Mouse (Mus musculus): ENCODE measurements around the gene Ttll1. TPM values are rescaled to one million over a fixed set of nuclear protein-coding genes. Genes with fewer than 3 reads are reported as not detected.

The Ttll1 gene
- total and polyA plus RNA-seq, 2 experiments from 2014 or later = 47.4 to 115 TPM

- Histone ChIP-seq H3K4me2 (ENCODE audit: low read depth) (no peak overlapping the region), H3K36me3 (ENCODE audit: insufficient read depth) (peaks cover 92% of the 10 kb centered on the region), H3K9ac (no peak overlapping the region), H3K27me3 (ENCODE audit: insufficient read depth, low read length) (no peaks in the 10 kb centered on the region), H3K9me3 (ENCODE audit: low read length) (no peaks in the 10 kb centered on the region), H3K4me1 (ENCODE audit: insufficient read depth) (no peaks in the 10 kb centered on the region), H3K4me3 (ENCODE audit: low read depth, low read length) (no peak overlapping the region), H3K27ac (ENCODE audit: low read depth, low read length) (no peak overlapping the region)
- DNase-seq (no peak), ATAC-seq (no peak)
- no peak for TF ChIP-seq CTCF (IDR thresholded peaks at IDR 0.05; ENCODE audit: low read depth)
- 76% methylated on average over 22 of the region's 22 CpGs for WGBS
Measured at GRCm38 (mm10) chr15:83495787-83496367, 14.8 kb downstream of the Ttll1 start.

- no peaks in the 10 kb centered on the region for H3K4me1 ChIP-seq (ENCODE audit: insufficient read depth)
- no peak overlapping the region for H3K4me3 ChIP-seq (ENCODE audit: low read depth, low read length)
- no peak overlapping the region for H3K27ac ChIP-seq (ENCODE audit: low read depth, low read length)
- no peaks in the 10 kb centered on the region for H3K9me3 ChIP-seq (ENCODE audit: low read length)
- ATAC-seq (no peak), DNase-seq (no peak)
- H3K9ac ChIP-seq = no peak overlapping the region
- WGBS = 87% methylated on average over 3 of the region's 3 CpGs
- no peaks in the 10 kb centered on the region for H3K27me3 ChIP-seq (ENCODE audit: insufficient read depth, low read length)
- no peak overlapping the region for H3K4me2 ChIP-seq (ENCODE audit: low read depth)
- no peak for TF ChIP-seq CTCF (IDR thresholded peaks at IDR 0.05; ENCODE audit: low read depth)
- peaks cover 92% of the 10 kb centered on the region for H3K36me3 ChIP-seq (ENCODE audit: insufficient read depth)
Measured at GRCm38 (mm10) chr15:83495195-83495594, 15.5 kb downstream of the Ttll1 start.

GRCm38 (mm10) chr15:83494572-83494920, 16.1 kb downstream of the Ttll1 start:
- Histone ChIP-seq H3K4me2 (ENCODE audit: low read depth) (no peak overlapping the region), H3K27me3 (ENCODE audit: insufficient read depth, low read length) (no peaks in the 10 kb centered on the region), H3K27ac (ENCODE audit: low read depth, low read length) (no peak overlapping the region), H3K4me1 (ENCODE audit: insufficient read depth) (no peaks in the 10 kb centered on the region), H3K4me3 (ENCODE audit: low read depth, low read length) (no peak overlapping the region), H3K9me3 (ENCODE audit: low read length) (no peaks in the 10 kb centered on the region), H3K9ac (no peak overlapping the region), H3K36me3 (ENCODE audit: insufficient read depth) (peaks cover 89% of the 10 kb centered on the region)
- ATAC-seq = no peak
- WGBS = 69% methylated on average over 6 of the region's 6 CpGs
- DNase-seq = no peak
- TF ChIP-seq CTCF (IDR thresholded peaks at IDR 0.05; ENCODE audit: low read depth) = no peak

GRCm38 (mm10) chr15:83493856-83494571, 16.7 kb downstream of the Ttll1 start:
- no peaks in the 10 kb centered on the region for H3K27me3 ChIP-seq (ENCODE audit: insufficient read depth, low read length)
- no peak for ATAC-seq
- no peak overlapping the region for H3K27ac ChIP-seq (ENCODE audit: low read depth, low read length)
- no peaks in the 10 kb centered on the region for H3K9me3 ChIP-seq (ENCODE audit: low read length)
- TF ChIP-seq CTCF (IDR thresholded peaks at IDR 0.05; ENCODE audit: low read depth) = no peak
- no peak overlapping the region for H3K4me2 ChIP-seq (ENCODE audit: low read depth)
- H3K4me3 ChIP-seq (ENCODE audit: low read depth, low read length) = no peak overlapping the region
- 77% methylated on average over 7 of the region's 7 CpGs for WGBS
- no peak overlapping the region for H3K9ac ChIP-seq
- no peak for DNase-seq
- peaks cover 84% of the 10 kb centered on the region for H3K36me3 ChIP-seq (ENCODE audit: insufficient read depth)
- H3K4me1 ChIP-seq (ENCODE audit: insufficient read depth) = no peaks in the 10 kb centered on the region

GRCm38 (mm10) chr15:83491891-83492290, 18.8 kb downstream of the Ttll1 start:
- Histone ChIP-seq H3K9ac (no peak overlapping the region), H3K36me3 (ENCODE audit: insufficient read depth) (peaks cover 78% of the 10 kb centered on the region), H3K27ac (ENCODE audit: low read depth, low read length) (no peak overlapping the region), H3K27me3 (ENCODE audit: insufficient read depth, low read length) (no peaks in the 10 kb centered on the region), H3K4me2 (ENCODE audit: low read depth) (no peak overlapping the region), H3K9me3 (ENCODE audit: low read length) (no peaks in the 10 kb centered on the region), H3K4me3 (ENCODE audit: low read depth, low read length) (no peak overlapping the region), H3K4me1 (ENCODE audit: insufficient read depth) (no peaks in the 10 kb centered on the region)
- ATAC-seq (no peak), DNase-seq (no peak)
- WGBS = 86% methylated on average over 5 of the region's 5 CpGs
- TF ChIP-seq CTCF (IDR thresholded peaks at IDR 0.05; ENCODE audit: low read depth) = no peak

GRCm38 (mm10) chr15:83489471-83489870, 21.2 kb downstream of the Ttll1 start:
- Histone ChIP-seq H3K27me3 (ENCODE audit: insufficient read depth, low read length) (no peaks in the 10 kb centered on the region), H3K4me1 (ENCODE audit: insufficient read depth) (no peaks in the 10 kb centered on the region), H3K9me3 (ENCODE audit: low read length) (no peaks in the 10 kb centered on the region), H3K4me2 (ENCODE audit: low read depth) (no peak overlapping the region), H3K36me3 (ENCODE audit: insufficient read depth) (peaks cover 74% of the 10 kb centered on the region), H3K4me3 (ENCODE audit: low read depth, low read length) (no peak overlapping the region), H3K27ac (ENCODE audit: low read depth, low read length) (no peak overlapping the region), H3K9ac (no peak overlapping the region)
- ATAC-seq (no peak), DNase-seq (no peak)
- 93% methylated on average over 20 of the region's 20 CpGs for WGBS
- no peak for TF ChIP-seq CTCF (IDR thresholded peaks at IDR 0.05; ENCODE audit: low read depth)

GRCm38 (mm10) chr15:83487477-83488115, 23.1 kb downstream of the Ttll1 start:
- Histone ChIP-seq H3K4me1 (ENCODE audit: insufficient read depth) (no peaks in the 10 kb centered on the region), H3K4me2 (ENCODE audit: low read depth) (no peak overlapping the region), H3K4me3 (ENCODE audit: low read depth, low read length) (no peak overlapping the region), H3K36me3 (ENCODE audit: insufficient read depth) (peaks cover 64% of the 10 kb centered on the region), H3K27ac (ENCODE audit: low read depth, low read length) (no peak overlapping the region), H3K9me3 (ENCODE audit: low read length) (no peaks in the 10 kb centered on the region), H3K27me3 (ENCODE audit: insufficient read depth, low read length) (no peaks in the 10 kb centered on the region), H3K9ac (no peak overlapping the region)
- ATAC-seq (no peak), DNase-seq (no peak)
- no peak for TF ChIP-seq CTCF (IDR thresholded peaks at IDR 0.05; ENCODE audit: low read depth)
- WGBS = 66% methylated on average over 9 of the region's 9 CpGs
